Mouse (Mus musculus): ENCODE results near the gene Rnf212.

Rnf212 gene

GRCm38 (mm10) chr5:108713096-108713495 lies 61.7 kb downstream of the Rnf212 start:
- DNase-seq (ENCODE audit: low spot score) = no peak

DNA sequence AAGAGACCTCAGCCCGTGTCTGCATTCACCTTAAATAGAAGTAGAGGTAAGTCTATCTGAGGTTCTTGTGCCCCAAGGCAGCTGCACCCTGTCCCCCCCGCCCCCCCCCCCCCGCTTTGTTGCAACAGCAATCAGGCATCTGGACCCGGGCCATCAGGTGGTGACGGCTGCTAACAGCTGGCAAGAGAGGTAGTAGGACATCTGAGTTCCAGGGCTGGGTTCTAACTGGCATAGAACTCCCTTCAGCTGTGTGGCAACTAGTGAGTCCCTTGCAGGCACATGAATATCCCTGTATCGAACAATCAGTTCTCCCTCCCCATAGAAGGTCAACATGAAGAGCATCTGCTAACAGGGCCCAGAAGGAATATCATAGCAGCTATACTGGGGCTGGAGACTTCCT lies 62.8 kb downstream of the Rnf212 start:
- no peak for DNase-seq (ENCODE audit: low spot score)

DNA sequence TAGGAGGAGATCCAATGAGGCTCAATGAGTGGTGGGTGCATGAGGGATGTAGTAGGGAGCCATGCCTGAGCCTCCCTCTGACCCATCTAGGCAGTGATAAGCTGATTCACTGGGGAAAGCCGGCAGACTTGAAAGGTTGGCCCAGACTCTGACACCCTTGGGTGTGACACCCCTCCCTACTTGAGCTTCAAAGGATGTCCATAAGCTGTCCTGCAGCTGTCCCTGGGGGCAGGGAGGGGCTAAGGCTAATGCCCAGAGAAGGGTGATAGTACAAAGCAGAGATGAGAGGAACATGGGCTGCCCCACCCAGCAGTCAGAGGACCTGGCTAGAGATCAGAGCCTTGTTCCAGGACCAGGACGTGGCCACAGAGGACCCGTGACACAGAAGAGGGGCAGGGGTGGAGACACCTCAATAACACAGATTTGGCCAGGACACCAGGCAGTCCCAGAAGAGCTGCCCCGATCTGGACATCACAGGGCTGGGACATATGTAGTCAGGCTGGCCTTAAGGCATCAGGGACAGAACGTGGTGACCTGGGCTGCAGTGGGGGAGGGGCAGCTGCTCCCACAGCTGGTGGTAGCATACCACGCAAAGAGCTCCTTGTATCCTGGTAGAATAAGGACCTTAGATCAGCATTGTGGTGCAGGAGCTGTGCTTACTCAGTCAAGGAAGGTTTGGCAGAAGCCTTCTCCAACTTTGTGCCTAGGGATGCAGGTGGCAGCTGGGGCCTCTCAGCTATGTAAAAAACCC lies 65.6 kb downstream of the Rnf212 start:
- no peak for DNase-seq (ENCODE audit: low spot score)

DNA sequence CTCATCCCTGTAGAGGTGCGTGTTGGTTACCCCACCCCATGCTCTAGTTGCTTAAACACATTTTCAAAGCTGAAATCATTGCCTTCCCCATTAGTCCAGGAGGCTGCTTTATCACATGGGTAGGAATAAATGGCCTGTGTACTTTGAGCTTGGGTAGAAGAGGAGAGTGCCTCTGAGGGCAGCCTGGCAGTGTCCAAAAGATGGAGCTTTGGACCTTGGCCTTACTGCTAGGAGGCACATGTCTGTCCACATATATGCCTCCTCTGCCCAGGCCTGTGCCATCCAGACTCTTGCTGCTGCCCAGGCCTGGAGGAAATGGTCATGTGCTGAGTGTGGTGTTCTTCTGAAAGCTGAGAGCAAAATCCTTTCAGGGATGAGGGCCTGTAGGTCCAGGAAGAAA lies 66.4 kb downstream of the Rnf212 start:
- no peak for DNase-seq (ENCODE audit: low spot score)

DNA sequence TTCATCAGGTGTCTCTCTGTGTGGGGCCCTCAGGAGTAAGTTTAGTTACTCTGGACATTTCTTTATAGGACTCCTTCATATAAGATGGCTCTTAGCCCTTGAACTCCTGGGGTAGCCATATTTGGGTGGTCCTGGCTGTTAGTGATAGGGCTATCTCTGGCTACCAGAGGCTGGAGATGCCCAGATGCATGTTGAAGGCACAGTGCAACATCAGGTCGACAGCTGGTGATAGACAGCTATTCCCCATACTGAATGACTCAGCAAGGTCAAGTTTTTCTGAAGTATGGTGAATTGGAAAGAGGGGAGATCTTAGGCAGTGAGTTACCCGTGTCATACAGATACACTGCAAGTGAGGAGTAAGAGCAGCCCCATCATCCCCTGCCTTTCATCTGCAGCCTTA lies 67.0 kb downstream of the Rnf212 start:
- no peak for DNase-seq (ENCODE audit: low spot score)

DNA sequence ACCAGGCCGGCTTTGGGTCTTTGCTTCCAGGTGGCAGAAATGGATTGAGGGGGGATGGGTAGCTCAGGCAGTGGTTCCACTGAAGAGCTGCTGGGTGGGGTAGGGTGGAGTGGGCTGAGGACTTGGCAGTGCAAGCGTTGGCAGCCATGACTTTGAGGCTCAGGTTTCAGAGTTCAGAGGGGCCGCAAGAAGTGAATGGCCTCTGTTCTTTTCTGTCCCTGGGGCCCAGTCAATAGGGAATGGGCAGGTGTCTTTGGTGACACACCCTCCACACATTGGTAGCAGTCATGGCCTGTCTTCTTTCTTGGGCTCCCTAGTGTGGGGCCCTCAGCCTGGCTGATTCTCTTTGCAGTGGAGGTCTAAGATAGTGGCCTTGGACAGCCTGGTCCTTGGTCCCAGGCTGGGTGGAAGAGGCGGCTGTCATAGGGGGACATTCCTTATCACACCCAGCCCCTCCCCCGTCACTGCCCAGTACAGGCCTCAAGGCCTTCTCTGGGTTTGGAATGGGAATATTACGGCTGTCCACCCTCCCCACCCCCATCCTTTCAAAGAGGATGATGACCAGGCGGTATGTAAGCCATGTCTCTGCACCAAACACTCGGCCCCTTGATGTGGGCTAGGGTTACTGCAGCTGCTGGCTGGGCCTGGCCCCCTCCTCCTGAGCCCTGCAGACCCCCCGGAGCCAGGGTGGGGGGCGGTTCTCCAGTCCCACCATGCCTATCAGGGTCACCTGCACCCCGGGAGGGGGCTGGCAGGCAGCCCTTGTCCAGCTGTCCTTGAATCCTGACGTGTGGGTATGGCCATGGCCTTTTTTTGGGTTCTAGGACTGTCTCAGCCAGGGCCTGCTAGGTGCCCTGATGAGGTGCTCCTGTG lies 70.8 kb downstream of the Rnf212 start:
- DNase-seq (ENCODE audit: low spot score) = no peak

DNA sequence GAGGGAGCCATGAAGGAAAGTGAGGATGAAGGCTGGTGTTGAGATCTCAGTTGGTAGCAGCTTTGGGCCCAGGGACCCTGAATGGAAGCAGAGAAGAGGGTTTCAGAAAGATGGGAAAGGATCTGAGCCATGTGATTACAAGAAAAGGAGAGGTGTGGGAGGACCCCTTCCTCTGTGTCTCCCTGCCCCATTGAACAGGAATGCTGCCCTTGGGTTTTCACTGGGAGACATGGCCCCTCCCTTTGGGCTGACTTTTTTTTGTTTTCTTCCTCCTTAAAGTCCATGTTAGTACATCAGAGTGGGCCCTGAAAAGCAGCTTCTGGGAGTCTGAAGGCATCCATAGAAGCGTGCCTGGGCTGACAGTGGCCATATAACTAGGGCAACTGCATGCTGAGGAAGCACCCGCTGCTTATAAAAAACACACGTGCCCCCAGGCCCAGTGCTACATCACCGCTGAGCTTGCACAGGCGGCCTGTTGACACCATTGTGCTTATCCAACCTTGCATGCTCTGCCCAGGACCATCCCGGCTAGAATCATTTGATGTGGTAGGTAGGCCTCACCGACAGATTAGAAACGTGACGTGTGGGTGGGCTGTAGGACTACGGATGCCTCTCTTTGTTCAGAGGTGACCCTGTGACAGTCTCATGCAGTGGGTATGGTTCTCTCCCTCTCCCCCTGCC lies 73.3 kb downstream of the Rnf212 start:
- DNase-seq (ENCODE audit: low spot score) = no peak

GRCm38 (mm10) chr5:108700346-108700745 lies 74.4 kb downstream of the Rnf212 start:
- no peak for DNase-seq (ENCODE audit: low spot score)

DNA sequence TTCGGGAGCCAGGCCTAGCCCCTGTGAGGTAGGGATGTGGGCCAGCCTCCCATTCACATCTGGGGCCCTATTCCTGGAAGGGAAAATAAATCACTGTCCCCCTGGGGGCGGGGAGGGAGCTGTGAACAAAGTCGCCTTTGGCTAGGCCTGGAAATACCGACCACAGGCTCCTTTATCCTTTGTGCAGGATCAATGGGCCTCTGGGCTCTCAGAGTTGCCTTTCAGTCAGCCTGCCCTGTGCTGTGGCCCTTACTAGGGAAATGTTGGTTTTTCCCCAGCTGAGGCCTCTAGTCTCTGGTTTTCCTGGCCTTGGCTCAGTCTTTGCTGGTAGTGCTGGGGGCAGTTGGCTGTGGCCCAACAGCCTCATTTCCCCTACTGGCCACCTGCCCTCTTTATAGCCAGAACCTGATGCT lies 77.4 kb downstream of the Rnf212 start:
- no peak for DNase-seq (ENCODE audit: low spot score)

DNA sequence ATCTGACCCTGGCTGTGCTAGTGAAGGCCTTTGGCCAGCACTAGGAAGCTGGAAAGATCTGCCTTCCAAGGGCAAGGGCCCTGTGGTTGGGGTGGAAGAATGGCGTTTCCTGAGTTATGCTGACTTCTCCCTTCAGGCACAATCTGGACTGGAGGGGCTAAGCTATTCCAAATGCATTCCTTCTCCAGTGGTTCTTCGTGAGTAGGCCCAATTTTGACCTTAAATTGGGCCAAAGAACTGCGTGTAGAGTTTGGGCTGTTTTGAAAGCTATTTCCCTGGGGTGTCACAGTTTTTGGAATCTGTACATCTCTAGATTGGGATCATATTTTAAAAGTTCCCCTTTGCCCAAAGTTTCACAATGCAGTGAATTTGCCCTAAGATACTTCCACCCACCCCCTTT lies 78.2 kb downstream of the Rnf212 start:
- DNase-seq (ENCODE audit: low spot score) = no peak

GRCm38 (mm10) chr5:108695861-108696260 lies 78.9 kb downstream of the Rnf212 start:
- DNase-seq (ENCODE audit: low spot score) = no peak

DNA sequence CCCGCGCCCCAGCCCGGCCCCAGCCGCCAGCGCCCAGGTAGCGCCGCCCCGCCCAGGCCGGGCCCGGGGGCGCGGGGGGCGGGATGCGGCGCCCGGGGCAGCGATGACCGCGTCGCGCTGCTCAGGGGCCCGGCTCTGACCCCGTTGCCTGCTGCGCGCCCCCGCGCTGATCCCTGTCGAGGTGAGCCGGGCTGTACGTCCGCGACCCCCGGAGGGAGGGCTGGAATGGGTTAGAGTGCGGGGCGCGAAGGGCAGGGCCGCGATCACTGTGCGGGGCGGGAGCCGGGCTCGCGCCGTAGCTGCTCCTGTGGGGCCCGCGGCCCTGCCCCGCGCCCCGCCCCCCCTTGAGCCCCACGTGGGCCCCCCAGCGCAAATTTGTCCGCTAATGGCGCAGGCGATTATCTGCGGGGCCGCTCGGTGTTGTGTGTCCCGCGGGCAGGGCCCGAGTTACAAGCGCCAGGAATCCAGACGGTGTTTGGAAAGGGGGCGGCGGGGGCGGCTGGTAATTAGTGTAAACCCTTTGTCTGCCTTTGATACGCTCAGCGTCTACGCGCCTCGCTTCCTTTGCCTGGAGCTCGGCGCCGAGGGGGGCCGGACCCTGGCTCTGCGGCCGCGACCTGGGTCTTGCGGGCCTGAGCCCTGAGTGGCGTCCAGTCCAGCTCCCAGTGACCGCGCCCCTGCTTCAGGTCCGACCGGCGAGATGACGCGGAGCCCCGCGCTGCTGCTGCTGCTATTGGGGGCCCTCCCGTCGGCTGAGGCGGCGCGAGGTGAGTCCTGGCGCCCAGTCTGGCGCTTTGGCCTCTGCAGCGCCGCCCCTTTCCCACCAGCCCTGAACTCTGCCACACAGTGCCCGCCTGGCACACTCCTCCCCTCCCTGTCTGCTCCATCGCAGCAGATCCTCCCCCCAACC lies 80.2 kb downstream of the Rnf212 start:
- DNase-seq (ENCODE audit: low spot score) = no peak

GRCm38 (mm10) chr5:108693872-108694288 lies 80.9 kb downstream of the Rnf212 start:
- DNase-seq (ENCODE audit: low spot score) = peak; percentile 72

- DNase-seq (ENCODE audit: low spot score) = no peak
Measured at GRCm38 (mm10) chr5:108692271-108692670, 82.5 kb downstream of the Rnf212 start, which contains the start of gene Fgfrl1. TSS of gene Fgfrl1 (plus strand) at chr5:108692382.

DNA sequence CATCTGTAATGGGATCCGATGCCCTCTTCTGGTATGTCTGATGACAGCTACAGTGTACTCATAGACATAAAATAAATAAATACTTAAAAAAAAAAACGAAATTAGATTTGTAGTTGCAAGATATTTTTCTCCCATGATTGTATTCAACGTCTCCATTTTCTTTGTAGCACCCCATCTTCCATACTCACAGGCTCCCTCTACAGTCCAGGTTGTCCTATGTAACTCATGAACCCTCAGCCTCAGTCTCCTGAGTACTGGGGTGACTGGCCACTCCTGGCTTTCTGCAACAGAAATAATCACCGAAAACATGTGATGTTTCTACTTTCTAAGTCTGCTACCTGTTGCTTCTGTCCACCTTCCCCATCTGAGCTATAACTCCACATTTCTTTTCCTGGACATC lies 83.6 kb downstream of the Rnf212 start:
- DNase-seq (ENCODE audit: low spot score) = no peak

DNA sequence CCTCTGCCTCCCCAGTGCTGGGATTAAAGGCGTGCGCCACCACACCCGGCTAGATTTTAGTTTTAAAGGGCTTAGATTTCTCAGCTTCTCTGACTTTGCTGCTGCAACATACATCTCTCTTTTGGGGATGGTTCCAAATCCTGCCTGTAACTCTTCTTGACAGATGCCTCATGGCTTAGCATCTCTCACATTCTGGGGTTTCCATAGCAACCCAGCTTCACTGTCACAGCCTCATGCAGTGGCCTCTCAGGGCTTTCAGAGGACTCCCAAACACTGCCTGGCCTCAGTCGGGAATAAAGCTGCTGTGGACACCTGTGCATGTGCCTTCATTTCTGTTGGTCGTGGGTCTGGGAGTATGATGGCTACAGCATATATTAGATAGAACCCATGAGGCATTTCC lies 85.7 kb downstream of the Rnf212 start:
- no peak for DNase-seq (ENCODE audit: low spot score)

DNA sequence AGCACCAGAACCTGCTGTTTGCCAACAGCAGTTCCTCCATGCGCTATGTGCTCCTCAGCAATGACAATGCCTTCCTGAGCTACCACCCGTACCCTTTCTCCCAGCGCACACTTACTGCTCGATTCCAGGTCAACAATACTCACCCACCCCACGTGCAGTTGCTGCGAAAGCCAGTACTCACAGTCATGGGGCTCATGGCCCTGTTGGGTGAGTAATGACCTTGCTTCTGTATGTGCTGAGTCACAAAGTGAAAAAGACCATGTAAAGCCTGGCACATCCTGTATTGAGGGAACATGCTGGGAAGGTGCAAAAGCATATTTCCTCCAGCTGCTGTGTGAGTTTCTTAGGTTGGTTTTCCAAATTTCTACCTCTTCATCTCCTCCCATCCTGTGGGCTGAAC lies 93.9 kb downstream of the Rnf212 start:
- DNase-seq (ENCODE audit: low spot score) = no peak

DNA sequence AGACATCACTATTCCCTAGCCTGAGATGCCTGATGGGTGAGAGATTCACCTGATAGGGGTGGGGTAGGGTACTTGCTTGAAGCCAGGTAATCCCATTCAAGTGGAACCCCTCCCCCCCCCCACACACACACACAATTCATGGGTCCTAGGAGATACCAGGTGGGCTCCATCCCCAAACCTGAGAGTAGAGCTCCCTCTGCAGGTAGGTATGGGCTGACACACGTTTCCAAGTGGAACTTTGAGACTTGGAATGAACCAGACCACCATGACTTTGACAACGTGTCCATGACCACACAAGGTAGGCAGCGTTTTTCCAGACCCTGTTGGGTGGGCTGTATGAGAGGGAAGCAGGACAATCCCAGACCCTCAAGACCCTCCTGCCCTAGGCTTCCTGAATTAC lies 94.9 kb downstream of the Rnf212 start:
- no peak for DNase-seq (ENCODE audit: low spot score)

Data from MN1 (cell line).